Mouse (Mus musculus) hindbrain, embryonic 15.5 days (tissue): ENCODE data around the gene H3f3b. TPM values are rescaled to one million over a fixed set of nuclear protein-coding genes. Genes with fewer than 3 reads are reported as not detected.
A peak's percentile ranks its signal among the peaks of the same experiment; 100 is the strongest.

Experiments
- ATAC-seq: fragments of 200-750 bp; cut with Nextera tagmentation; 2 replicates; pipeline ENCODE4 v1.8.0; 2017; ENCODE audit warnings: low read depth, moderate number of reproducible peaks, moderate TSS enrichment; ENCODE audit not compliant: low FRiP score
- H3K27ac ChIP-seq: fragments of 300-500 bp; sonication (generic); replicated peaks from 2 replicates; pipeline ENCODE4 v1.5.1; 2015; ENCODE audit warnings: mild to moderate bottlenecking, inconsistent platforms
- H3K27me3 ChIP-seq: fragments of 300-500 bp; sonication (generic); 2 replicates; pipeline ENCODE4 v1.6.1; 2015; ENCODE audit warnings: control low read depth, inconsistent platforms
- H3K36me3 ChIP-seq: fragments of 300-500 bp; sonication (generic); 2 replicates; pipeline ENCODE4 v1.6.1; 2015; ENCODE audit warnings: control low read depth, inconsistent platforms
- H3K4me1 ChIP-seq: fragments of 300-500 bp; sonication (generic); replicated peaks from 2 replicates; pipeline ENCODE4 v1.6.1; 2015; ENCODE audit warnings: control low read depth, inconsistent platforms
- H3K4me2 ChIP-seq: fragments of 300-500 bp; sonication (generic); 2 replicates; pipeline ENCODE4 v1.6.1; 2015; ENCODE audit warnings: moderate library complexity, mild to moderate bottlenecking, inconsistent platforms
- H3K4me3 ChIP-seq: fragments of 300-500 bp; sonication (generic); 2 replicates; pipeline ENCODE4 v1.5.1; 2015; ENCODE audit warnings: mild to moderate bottlenecking, inconsistent platforms
- H3K9ac ChIP-seq: fragments of 300-500 bp; sonication (generic); 2 replicates; pipeline ENCODE4 v1.6.1; 2015; ENCODE audit warnings: inconsistent platforms
- H3K9me3 ChIP-seq: fragments of 300-500 bp; sonication (generic); 2 replicates; pipeline ENCODE4 v1.6.1; 2016; ENCODE audit warnings: control low read depth, inconsistent platforms
- whole genome bisulfite sequencing: fragments of 180-500 bp; shearing (Covaris S2); methylation state at CpG from one replicate; pipeline ENCODE4 v1.1.7; 2015; 5-methylcytosine and 5-hydroxymethylcytosine counted together
- polyA plus RNA-seq: library from polyadenylated mRNA; unstranded; fragments of >200 nt; fragmentation: Nextera tagmentation; extraction: Ambion mirVana; gene quantifications from 2 replicates; pipeline ENCODE4 v1.2.1, GENCODE M21; 2015

Gene H3f3b
- polyA plus RNA-seq, 1 experiment from 2014 or later = 1,686 TPM

- Histone ChIP-seq H3K27me3 (no peaks in the 10 kb centered on the region), H3K36me3 (peaks cover 27% of the 10 kb centered on the region; the same call in 1 of the 2 replicates)
- no peak for ATAC-seq
Observed at GRCm38 (mm10) chr11:116043286-116043685, 15.5 kb upstream of the H3f3b start.

GRCm38 (mm10) chr11:116042372-116043138 is 14.8 kb upstream of the H3f3b start:
- Histone ChIP-seq H3K9me3 (no peaks in the 10 kb centered on the region), H3K4me3 (no peak overlapping the region), H3K36me3 (peaks cover 20% of the 10 kb centered on the region; the same call in 1 of the 2 replicates), H3K27me3 (no peaks in the 10 kb centered on the region), H3K27ac (no peak overlapping the region), H3K4me2 (no peak overlapping the region), H3K4me1 (no peaks in the 10 kb centered on the region), H3K9ac (no peak overlapping the region)
- no peak for ATAC-seq
- 94% methylated on average over 5 of the region's 5 CpGs for WGBS

More at GRCm38 (mm10) chr11:116043286-116043685, 15.5 kb upstream of the H3f3b start:
- H3K9ac ChIP-seq = no peak overlapping the region
- H3K4me1 ChIP-seq = no peaks in the 10 kb centered on the region
- WGBS = 96% methylated on average over 1 of the region's 1 CpGs
- no peak overlapping the region for H3K4me2 ChIP-seq
- H3K27ac ChIP-seq = no peak overlapping the region
- no peaks in the 10 kb centered on the region for H3K9me3 ChIP-seq
- no peak overlapping the region for H3K4me3 ChIP-seq

- Histone ChIP-seq H3K9ac (no peak overlapping the region), H3K27me3 (no peaks in the 10 kb centered on the region), H3K4me3 (no peak overlapping the region), H3K4me1 (no peaks in the 10 kb centered on the region), H3K9me3 (no peaks in the 10 kb centered on the region), H3K36me3 (peaks cover 16% of the 10 kb centered on the region; the same call in 1 of the 2 replicates), H3K27ac (no peak overlapping the region), H3K4me2 (no peak overlapping the region)
- ATAC-seq = no peak
- 98% methylated on average over 2 of the region's 2 CpGs for WGBS
Observed at GRCm38 (mm10) chr11:116041833-116042232, 14.1 kb upstream of the H3f3b start.

- Histone ChIP-seq H3K9ac (no peak overlapping the region), H3K9me3 (no peaks in the 10 kb centered on the region)
- WGBS = 91% methylated on average over 6 of the region's 6 CpGs
Observed at GRCm38 (mm10) chr11:116040593-116040992, 12.8 kb upstream of the H3f3b start.

GRCm38 (mm10) chr11:116037826-116038225 is 10.1 kb upstream of the H3f3b start:
- Histone ChIP-seq H3K9ac (no peak overlapping the region), H3K36me3 (peaks cover 20% of the 10 kb centered on the region; the same call in 1 of the 2 replicates), H3K4me3 (no peak overlapping the region), H3K27ac (no peak overlapping the region), H3K27me3 (no peaks in the 10 kb centered on the region), H3K4me2 (no peak overlapping the region), H3K4me1 (0 out of 2 replicates have a peak, but pooled peaks cover 3% of the 10 kb centered on the region), H3K9me3 (no peaks in the 10 kb centered on the region)
- no peak for ATAC-seq
- WGBS = 94% methylated on average over 9 of the region's 9 CpGs

More at GRCm38 (mm10) chr11:116040593-116040992, 12.8 kb upstream of the H3f3b start:
- no peak for ATAC-seq
- Histone ChIP-seq H3K36me3 (peaks cover 16% of the 10 kb centered on the region; the same call in 1 of the 2 replicates), H3K4me3 (no peak overlapping the region), H3K27ac (no peak overlapping the region), H3K4me1 (no peaks in the 10 kb centered on the region), H3K4me2 (no peak overlapping the region), H3K27me3 (no peaks in the 10 kb centered on the region)

- no peak overlapping the region for H3K27ac ChIP-seq
- H3K4me1 ChIP-seq = peaks cover 12% of the 10 kb centered on the region
- no peak for ATAC-seq
- H3K36me3 ChIP-seq = peaks cover 17% of the 10 kb centered on the region; the same call in 1 of the 2 replicates
- H3K27me3 ChIP-seq = no peaks in the 10 kb centered on the region
- no peak overlapping the region for H3K9ac ChIP-seq
- H3K4me3 ChIP-seq = no peak overlapping the region
- no peak overlapping the region for H3K4me2 ChIP-seq
- 91% methylated on average over 3 of the region's 3 CpGs for WGBS
- no peaks in the 10 kb centered on the region for H3K9me3 ChIP-seq
Observed at GRCm38 (mm10) chr11:116036671-116037070, 8.9 kb upstream of the H3f3b start.

- no peak for ATAC-seq
- H3K27ac ChIP-seq = no peak overlapping the region
- H3K4me3 ChIP-seq = no peak overlapping the region
- peaks cover 10% of the 10 kb centered on the region; the same call in 1 of the 2 replicates for H3K36me3 ChIP-seq
- H3K9me3 ChIP-seq = no peaks in the 10 kb centered on the region
- no peak overlapping the region for H3K4me2 ChIP-seq
- no peaks in the 10 kb centered on the region for H3K27me3 ChIP-seq
- no peak overlapping the region for H3K9ac ChIP-seq
- 94% methylated on average over 6 of the region's 6 CpGs for WGBS
- peaks cover 22% of the 10 kb centered on the region for H3K4me1 ChIP-seq
Observed at GRCm38 (mm10) chr11:116034584-116034983, 6.8 kb upstream of the H3f3b start.

GRCm38 (mm10) chr11:116030898-116031845 is 3.4 kb upstream of the H3f3b start:
- peak overlapping the region; percentile 63 for H3K4me3 ChIP-seq
- peak overlapping the region; percentile 100 for H3K27ac ChIP-seq
- peaks cover 27% of the 10 kb centered on the region for H3K4me1 ChIP-seq
- H3K9ac ChIP-seq = peak overlapping the region; percentile 88
- H3K9me3 ChIP-seq = no peaks in the 10 kb centered on the region
- WGBS = 24% methylated on average over 14 of the region's 14 CpGs
- peak overlapping the region; percentile 76 for H3K4me2 ChIP-seq
- H3K27me3 ChIP-seq = no peaks in the 10 kb centered on the region
- peak; percentile 35 for ATAC-seq
- H3K36me3 ChIP-seq = peaks cover 4% of the 10 kb centered on the region; the same call in 1 of the 2 replicates

GRCm38 (mm10) chr11:116030088-116030897 is 2.5 kb upstream of the H3f3b start, which contains the start of gene Unk:
Gene Unk, plus strand, starts transcription at chr11:116030322.
- WGBS = under 1% methylated on average over 61 of the region's 67 CpGs
- H3K4me3 ChIP-seq = peak within 1 kb of the TSS; percentile 63
- H3K4me2 ChIP-seq = peak within 1 kb of the TSS; percentile 76
- no peaks in the 10 kb centered on the region for H3K9me3 ChIP-seq
- H3K4me1 ChIP-seq = peaks cover 29% of the 10 kb centered on the region
- peak; percentile 95 for ATAC-seq
- H3K9ac ChIP-seq = peak within 1 kb of the TSS; percentile 88
- H3K36me3 ChIP-seq = peaks cover 4% of the 10 kb centered on the region; the same call in 1 of the 2 replicates
- H3K27ac ChIP-seq = peak within 1 kb of the TSS; percentile 100
- no peaks in the 10 kb centered on the region for H3K27me3 ChIP-seq

- H3K4me1 ChIP-seq = peaks cover 29% of the 10 kb centered on the region
- no peaks in the 10 kb centered on the region for H3K27me3 ChIP-seq
- H3K4me3 ChIP-seq = peak overlapping the region; percentile 63
- peak overlapping the region; percentile 49 for H3K9ac ChIP-seq
- H3K36me3 ChIP-seq = no peaks in the 10 kb centered on the region
- peak overlapping the region; percentile 100 for H3K27ac ChIP-seq
- no peak for ATAC-seq
- H3K4me2 ChIP-seq = peak overlapping the region; percentile 76
- 81% methylated on average over 6 of the region's 6 CpGs for WGBS
- no peaks in the 10 kb centered on the region for H3K9me3 ChIP-seq
Observed at GRCm38 (mm10) chr11:116029086-116029865, 1.5 kb upstream of the H3f3b start.
